Mouse (Mus musculus) cerebellum, adult 2 months (tissue): ENCODE measurements at regions not wholly inside any gene's neighbourhood (a gene's known extent, or its start where the extent isn't known, plus 50 kb on each side); places are given as distances from the start of the nearest gene placed in this dataset.
A peak's percentile ranks its signal among the peaks of the same experiment; 100 is the strongest.

ENCODE experiments used
- DNase-seq, 2 experiments: peaks; one replicate each; pipeline ENCODE4 v3.0.0; 2021
- H3K27ac ChIP-seq: fragments of 200-500 bp; 2 replicates; pipeline ENCODE4 v1.5.1; 2012; ENCODE audit warnings: low read length, control low read depth, inconsistent platforms; ENCODE audit not compliant: insufficient read depth
- H3K27me3 ChIP-seq: fragments of 200-500 bp; 2 replicates; pipeline ENCODE4 v1.6.1; 2012; ENCODE audit warnings: inconsistent platforms, mild to moderate bottlenecking, low read length, moderate library complexity; ENCODE audit not compliant: control insufficient read depth, insufficient read depth
- H3K4me1 ChIP-seq: fragments of 200-500 bp; 2 replicates; pipeline ENCODE4 v1.6.1; 2011; ENCODE audit warnings: low read length; ENCODE audit not compliant: control insufficient read depth, insufficient read depth
- H3K4me3 ChIP-seq: fragments of 200-500 bp; replicated peaks from 2 replicates; pipeline ENCODE3; 2011; ENCODE audit warnings: mild to moderate bottlenecking, low read depth, low read length, control low read depth; ENCODE audit not compliant: insufficient read depth
- CTCF ChIP-seq: fragments of 200-500 bp; IDR thresholded peaks from 2 replicates; pipeline ENCODE4 v1.5.1; 2011; ENCODE audit warnings: low read depth, mild to moderate bottlenecking, control low read depth, low read length, moderate library complexity, borderline replicate concordance; ENCODE audit not compliant: insufficient read depth
- POLR2A ChIP-seq: fragments of 200-500 bp; IDR thresholded peaks from 2 replicates; pipeline ENCODE4 v1.6.1; 2011; ENCODE audit warnings: low read length, control low read depth, borderline replicate concordance; ENCODE audit not compliant: insufficient read depth
- WGBS: fragments of 180-500 bp; shearing (Covaris S2); methylation state at CpG from one replicate; pipeline ENCODE4 v1.1.7; 2018; 5-methylcytosine and 5-hydroxymethylcytosine counted together

- WGBS: 31% methylated on average over 8 of the region's 8 CpGs
- no peak for DNase-seq
- Histone ChIP-seq H3K27me3 (no peaks in the 10 kb centered on the region), H3K4me3 (no peak overlapping the region), H3K27ac (no peak overlapping the region), H3K4me1 (no peaks in the 10 kb centered on the region)
- TF ChIP-seq CTCF: no peak
- TF ChIP-seq POLR2A: no peak
Measured at GRCm38 (mm10) chr8:109012655-109013054, 481.2 kb upstream of the Pmfbp1 start.

GRCm38 (mm10) chr8:109013577-109013976, 480.2 kb upstream of the Pmfbp1 start:
- Histone ChIP-seq H3K4me1 (no peaks in the 10 kb centered on the region), H3K27ac (no peak overlapping the region), H3K4me3 (no peak overlapping the region), H3K27me3 (no peaks in the 10 kb centered on the region)
- no peak for DNase-seq
- WGBS: 58% methylated on average over 7 of the region's 7 CpGs
- no peak for TF ChIP-seq POLR2A
- no peak for TF ChIP-seq CTCF

GRCm38 (mm10) chr8:109014746-109015145, 479.1 kb upstream of the Pmfbp1 start:
- Histone ChIP-seq H3K4me1 (no peaks in the 10 kb centered on the region), H3K4me3 (no peak overlapping the region), H3K27me3 (no peaks in the 10 kb centered on the region), H3K27ac (no peak overlapping the region)
- TF ChIP-seq CTCF (peak; percentile 9; the same call in 1 of the 2 replicates), POLR2A (no peak)
- DNase-seq: no peak
- 77% methylated on average over 7 of the region's 7 CpGs for WGBS

GRCm38 (mm10) chr8:109019565-109019964, 474.3 kb upstream of the Pmfbp1 start:
- no peak for DNase-seq
- Histone ChIP-seq H3K4me3 (no peak overlapping the region), H3K27ac (no peak overlapping the region), H3K4me1 (no peaks in the 10 kb centered on the region), H3K27me3 (no peaks in the 10 kb centered on the region)
- 85% methylated on average over 7 of the region's 7 CpGs for WGBS
- TF ChIP-seq CTCF (no peak), POLR2A (no peak)

GRCm38 (mm10) chr8:109020102-109020501, 473.7 kb upstream of the Pmfbp1 start:
- Histone ChIP-seq H3K27me3 (no peaks in the 10 kb centered on the region), H3K4me1 (no peaks in the 10 kb centered on the region), H3K4me3 (no peak overlapping the region), H3K27ac (no peak overlapping the region)
- 92% methylated on average over 4 of the region's 4 CpGs for WGBS
- DNase-seq: no peak
- TF ChIP-seq CTCF (no peak), POLR2A (no peak)

GRCm38 (mm10) chr8:109027923-109028322, 465.9 kb upstream of the Pmfbp1 start:
- TF ChIP-seq CTCF (no peak), POLR2A (no peak)
- Histone ChIP-seq H3K27me3 (no peaks in the 10 kb centered on the region), H3K4me1 (no peaks in the 10 kb centered on the region), H3K4me3 (no peak overlapping the region), H3K27ac (no peak overlapping the region)
- 90% methylated on average over 8 of the region's 8 CpGs for WGBS
- no peak for DNase-seq

GRCm38 (mm10) chr8:109053608-109054007, 440.2 kb upstream of the Pmfbp1 start:
- TF ChIP-seq CTCF (no peak), POLR2A (no peak)
- Histone ChIP-seq H3K27me3 (no peaks in the 10 kb centered on the region), H3K4me3 (no peak overlapping the region), H3K27ac (no peak overlapping the region), H3K4me1 (no peaks in the 10 kb centered on the region)
- DNase-seq: no peak
- WGBS: 94% methylated on average over 4 of the region's 4 CpGs

GRCm38 (mm10) chr8:109059152-109059551, 434.7 kb upstream of the Pmfbp1 start:
- no peaks in the 10 kb centered on the region for H3K27me3 ChIP-seq
- no peak overlapping the region for H3K4me3 ChIP-seq
- 77% methylated on average over 5 of the region's 5 CpGs for WGBS
- TF ChIP-seq CTCF: no peak
- TF ChIP-seq POLR2A: no peak
- no peak for DNase-seq
- no peaks in the 10 kb centered on the region for H3K4me1 ChIP-seq
- no peak overlapping the region for H3K27ac ChIP-seq

- H3K4me1 ChIP-seq: no peaks in the 10 kb centered on the region
- TF ChIP-seq CTCF: no peak
- no peak overlapping the region for H3K27ac ChIP-seq
- no peaks in the 10 kb centered on the region for H3K27me3 ChIP-seq
- H3K4me3 ChIP-seq: no peak overlapping the region
- DNase-seq: no peak
Measured at GRCm38 (mm10) chr8:109062376-109062775, 431.5 kb upstream of the Pmfbp1 start.
